Mouse (Mus musculus) retina, adult 2 months (tissue): ENCODE results near the gene Mrpl45.
A peak's percentile ranks its signal among the peaks of the same experiment; 100 is the strongest.
"Not testable (repeated sequence)": the region's sequence is repeated elsewhere in the genome, so short reads cannot be mapped to it uniquely, and the experiment has no call there.

Source experiments
- DNase-seq: peaks from one replicate; pipeline ENCODE4 v3.0.0-alpha.2; 2012; ENCODE audit warnings: low read depth, low spot score

Gene Mrpl45

DNA sequence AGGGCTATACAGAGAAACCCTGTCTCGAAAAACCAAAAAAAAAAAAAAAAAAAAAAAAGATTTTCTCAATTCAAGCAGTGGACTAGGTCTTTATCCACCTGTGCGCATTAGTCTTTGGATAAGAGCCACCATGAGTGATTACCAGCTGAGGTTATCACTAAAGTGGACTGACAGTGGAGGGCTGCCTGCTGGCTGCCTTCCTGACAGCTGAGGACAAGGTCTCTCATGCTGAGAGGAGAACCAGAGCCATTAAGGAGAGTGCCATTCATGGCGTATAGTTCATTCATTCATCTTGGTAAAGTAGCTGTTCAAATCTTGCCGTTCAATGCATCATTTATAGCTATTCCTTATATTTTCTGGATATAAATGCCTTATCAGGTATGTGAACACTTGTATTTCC, 19.0 kb upstream of the Mrpl45 start:
- no peak for DNase-seq

DNA sequence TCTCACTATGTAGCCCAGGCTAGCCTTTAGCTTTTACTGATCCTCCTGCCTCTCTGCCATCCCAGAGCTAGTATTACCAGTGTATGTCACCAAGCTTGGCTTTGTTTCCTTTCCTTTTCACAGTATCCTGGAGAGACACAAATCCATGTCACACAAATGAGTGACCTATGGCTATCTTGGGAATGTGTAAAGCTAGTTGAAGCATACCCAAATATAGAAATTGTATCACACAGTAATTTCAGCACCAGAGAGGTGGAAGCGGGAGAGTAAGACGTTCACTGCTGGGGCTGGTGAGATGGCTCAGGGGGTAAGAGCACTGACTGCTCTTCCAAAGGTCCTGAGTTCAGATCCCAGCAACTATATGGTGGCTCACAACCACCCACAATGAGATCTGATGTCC, 15.6 kb upstream of the Mrpl45 start:
- no peak for DNase-seq

DNA sequence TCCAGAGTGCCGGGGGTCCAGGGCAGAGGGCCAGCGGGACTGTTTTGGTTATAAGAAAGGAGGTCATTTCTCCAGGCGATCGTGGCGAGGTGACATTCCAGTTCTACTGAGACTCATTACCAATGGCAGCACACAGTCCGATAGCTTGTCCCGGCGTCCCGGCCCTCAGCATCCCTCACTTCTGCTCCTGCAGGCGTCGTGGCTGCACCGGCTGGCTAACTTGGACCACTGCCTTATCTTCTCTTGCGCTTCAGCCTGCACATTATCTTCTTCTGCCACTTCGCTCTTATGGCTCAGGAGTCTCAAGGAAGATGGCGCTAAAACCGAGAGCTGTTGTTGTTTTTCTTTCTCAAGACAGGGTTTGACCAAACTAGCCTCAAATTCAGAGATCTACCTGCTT, 14.1 kb upstream of the Mrpl45 start:
- DNase-seq, result no peak

DNA sequence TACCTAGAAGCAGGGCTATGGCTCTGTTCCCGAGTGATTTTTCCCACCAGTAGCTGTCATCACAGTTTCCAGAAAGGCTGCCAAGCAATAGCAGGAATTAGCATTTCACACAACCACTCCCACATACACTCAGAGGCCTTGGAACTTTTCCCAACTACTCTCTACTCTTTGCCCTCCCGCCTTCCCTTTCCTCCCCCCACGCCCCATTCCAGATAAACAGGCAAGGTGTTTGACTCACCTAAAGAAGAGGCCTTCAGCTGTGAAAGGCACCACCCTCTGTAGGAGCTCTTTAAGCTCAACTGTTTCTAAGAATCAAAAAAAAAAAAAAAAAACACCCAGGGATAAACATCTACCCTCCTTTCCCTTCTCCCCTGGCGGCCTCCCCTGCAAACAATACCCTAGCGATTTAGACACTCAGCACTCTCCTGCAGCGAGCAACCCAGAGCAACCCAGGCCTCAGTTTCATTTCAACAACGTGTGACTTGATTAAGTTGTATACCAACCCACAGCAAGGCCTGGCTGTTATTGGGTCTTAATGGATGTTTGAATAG, 13.2 kb upstream of the Mrpl45 start:
- no peak for DNase-seq

GRCm38 (mm10) chr11:97304631-97305030, 10.9 kb upstream of the Mrpl45 start:
- no peak for DNase-seq

- no peak for DNase-seq
Observed at GRCm38 (mm10) chr11:97307294-97308069, 8.0 kb upstream of the Mrpl45 start.

DNA sequence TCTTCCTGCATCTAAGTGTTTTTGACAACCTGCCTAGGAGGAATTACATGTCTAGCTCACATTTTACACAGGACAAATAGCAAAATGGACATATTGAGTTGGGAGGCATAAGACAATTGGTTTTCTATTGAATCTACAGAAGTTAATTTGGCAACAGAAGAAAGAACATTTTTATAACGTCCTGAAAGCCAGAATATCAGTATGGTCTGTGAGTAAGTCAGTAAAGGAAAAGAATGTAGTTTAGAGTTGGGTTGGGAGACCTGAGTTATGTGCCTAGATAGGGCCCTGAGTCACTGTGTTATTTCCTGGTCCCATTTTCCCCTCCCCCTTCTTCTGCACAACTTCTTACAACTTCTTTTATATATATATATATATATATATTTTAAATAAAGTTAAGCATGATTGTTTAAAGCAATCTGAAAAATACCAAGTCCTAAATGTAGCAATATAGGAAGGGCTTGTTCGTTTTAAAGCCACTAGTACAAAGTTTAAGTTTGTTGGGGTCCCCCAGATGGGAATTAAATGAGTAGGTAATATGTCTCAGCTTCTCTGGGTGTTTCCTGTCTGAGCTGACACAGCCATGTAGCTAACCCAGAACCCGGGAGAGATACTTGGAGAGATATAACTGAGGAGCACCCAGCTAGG, 6.6 kb upstream of the Mrpl45 start:
- no peak for DNase-seq

GRCm38 (mm10) chr11:97309451-97309836, 6.1 kb upstream of the Mrpl45 start:
- DNase-seq, result no peak

GRCm38 (mm10) chr11:97309911-97310571, 5.5 kb upstream of the Mrpl45 start:
- DNase-seq, result peak; percentile 71

DNA sequence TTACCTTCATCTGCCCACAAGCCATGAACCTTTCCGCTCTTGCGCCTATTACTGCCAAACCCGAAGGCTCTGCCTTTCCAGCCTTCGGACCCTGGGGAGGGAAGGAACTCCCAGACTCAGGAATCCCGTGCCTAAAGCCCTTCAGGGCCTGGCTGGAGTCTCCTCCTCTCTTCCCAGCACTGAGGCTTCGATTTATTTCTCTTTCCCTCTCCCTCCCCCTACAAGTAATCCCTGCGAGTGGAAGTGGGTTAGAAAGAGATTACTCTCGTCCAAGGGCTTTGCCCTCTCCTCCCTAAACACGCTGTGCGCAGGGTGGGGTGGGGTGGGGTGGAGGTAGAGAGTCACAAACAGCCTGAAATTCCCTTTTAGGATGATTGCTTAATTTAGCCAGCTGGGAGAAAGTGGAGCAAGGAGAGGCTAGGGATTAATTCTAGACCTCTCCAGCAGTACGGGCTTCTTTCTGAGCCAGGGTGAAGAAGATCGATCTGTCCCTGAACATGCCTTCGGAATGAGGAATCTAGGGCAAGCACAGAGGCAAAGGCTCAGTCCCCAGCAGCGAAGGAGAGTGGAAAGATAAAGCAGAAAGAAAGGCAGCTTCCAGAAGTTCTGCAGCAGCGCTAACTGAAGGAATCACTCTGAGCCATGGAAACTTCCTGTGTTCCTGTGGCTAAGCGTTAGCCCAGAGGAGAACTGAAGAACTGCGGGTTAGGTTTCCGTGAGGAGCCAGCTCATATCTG, 4.5 kb upstream of the Mrpl45 start:
- DNase-seq, result peak; percentile 82

DNA sequence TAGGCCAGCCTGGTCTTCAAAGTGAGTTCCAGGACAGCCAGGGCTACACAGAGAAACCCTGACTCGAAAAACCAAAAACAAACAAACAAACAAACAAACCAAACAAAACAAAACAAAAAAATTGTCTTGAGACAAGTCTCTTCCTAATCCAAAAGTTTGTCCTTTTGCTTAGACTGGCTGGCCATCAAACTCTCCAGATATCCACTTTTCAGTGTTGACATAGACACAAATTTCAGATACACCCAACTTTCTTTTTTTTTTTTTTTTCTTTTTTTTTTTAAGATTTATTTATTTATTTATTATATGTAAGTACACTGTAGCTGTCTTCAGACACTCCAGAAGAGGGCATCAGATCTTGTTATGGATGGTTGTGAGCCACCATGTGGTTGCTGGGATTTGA, 2.6 kb upstream of the Mrpl45 start:
- not testable (repeated sequence) for DNase-seq

- DNase-seq, result no peak
Observed at GRCm38 (mm10) chr11:97314110-97314509, 1.4 kb upstream of the Mrpl45 start.

- DNase-seq, result no peak
Observed at GRCm38 (mm10) chr11:97314751-97315503, 589 bp upstream of the Mrpl45 start.

- DNase-seq, result no peak
Observed at GRCm38 (mm10) chr11:97321197-97321596, 5.7 kb downstream of the Mrpl45 start.

- not testable (repeated sequence) for DNase-seq
Observed at GRCm38 (mm10) chr11:97321894-97322600, 6.5 kb downstream of the Mrpl45 start.

DNA sequence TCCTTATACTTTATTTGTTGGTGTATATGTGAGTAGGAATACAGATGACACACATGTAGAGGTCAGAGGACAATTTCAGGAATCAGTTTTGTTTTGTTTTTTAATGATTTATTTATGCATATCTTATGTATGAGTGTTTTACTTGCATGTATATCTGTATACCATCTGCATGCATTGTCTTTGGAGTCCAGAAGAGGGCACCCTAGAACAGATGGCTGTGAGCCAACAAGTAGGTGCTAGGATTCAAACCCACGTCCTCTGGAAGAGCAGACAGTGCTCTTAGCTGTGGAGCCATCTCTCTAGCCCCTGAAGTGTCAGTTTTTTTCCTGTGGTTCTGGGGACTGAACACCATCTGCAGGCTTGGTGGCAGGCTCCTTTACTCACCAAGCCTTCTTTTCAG, 9.7 kb downstream of the Mrpl45 start:
- no peak for DNase-seq

- no peak for DNase-seq
Observed at GRCm38 (mm10) chr11:97328148-97328547, 12.6 kb downstream of the Mrpl45 start.

GRCm38 (mm10) chr11:97330315-97330714, 14.8 kb downstream of the Mrpl45 start:
- DNase-seq, result no peak

- no peak for DNase-seq
Observed at GRCm38 (mm10) chr11:97331231-97332190, 16.0 kb downstream of the Mrpl45 start.
